Mouse (Mus musculus) liver, postnatal 0 days (tissue): ENCODE measurements at regions not wholly inside any gene's neighbourhood (a gene's known extent, or its start where the extent isn't known, plus 50 kb on each side); places are given as distances from the start of the nearest gene placed in this dataset.

Experiments used
- CTCF ChIP-seq: sonication (generic); IDR thresholded peaks from 2 replicates; pipeline ENCODE4 v1.5.1; 2016; ENCODE audit warnings: antibody characterized with exemption, low read depth
- EP300 ChIP-seq: IDR thresholded peaks from 2 replicates; pipeline ENCODE4 v1.6.1; 2016; ENCODE audit warnings: antibody characterized with exemption, low read depth, mild to moderate bottlenecking

DNA sequence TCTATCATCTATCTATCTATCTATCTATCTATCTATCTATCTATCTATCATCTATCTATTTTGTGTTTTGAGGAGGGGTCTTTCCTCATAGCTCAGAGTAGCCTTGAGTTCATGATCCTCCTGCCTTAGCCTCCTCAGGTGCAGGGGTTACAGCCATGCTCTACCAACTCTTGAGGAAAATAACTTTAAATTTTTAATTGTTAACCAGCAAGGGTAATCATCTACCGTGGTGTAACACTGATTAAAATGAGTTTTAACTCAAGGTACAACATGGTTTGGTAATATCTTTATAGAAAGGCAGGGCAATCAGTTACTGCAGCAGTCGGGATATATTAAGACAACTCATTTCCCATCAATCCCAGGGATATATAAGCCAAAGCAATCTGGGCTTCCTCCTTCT is 401.6 kb upstream of the Fbxo33 start:
- no peak for TF ChIP-seq CTCF
- no peak for TF ChIP-seq EP300
